Mouse (Mus musculus): ENCODE data around the gene Noc4l.

The Noc4l gene

GRCm38 (mm10) chr5:110652719-110653648, at the start of gene Noc4l, which contains the start of gene Ddx51:
Gene Noc4l (minus strand): TSS chr5:110653417.
Gene Ddx51 (plus strand): TSS chr5:110653451.
- DNase-seq (ENCODE audit: low read depth, low spot score): peak; percentile 90

GRCm38 (mm10) chr5:110698617-110699016, 45.4 kb upstream of the Noc4l start:
- DNase-seq (ENCODE audit: low read depth, low spot score): no peak

- DNase-seq (ENCODE audit: low read depth, low spot score): no peak
Measured at GRCm38 (mm10) chr5:110682041-110682440, 28.8 kb upstream of the Noc4l start.

- no peak for DNase-seq (ENCODE audit: low read depth, low spot score)
Measured at GRCm38 (mm10) chr5:110665486-110666121, 12.4 kb upstream of the Noc4l start.

- no peak for DNase-seq (ENCODE audit: low read depth, low spot score)
Measured at GRCm38 (mm10) chr5:110664750-110665269, 11.6 kb upstream of the Noc4l start.

- DNase-seq (ENCODE audit: low read depth, low spot score): no peak
Measured at GRCm38 (mm10) chr5:110664041-110664440, 10.8 kb upstream of the Noc4l start.

GRCm38 (mm10) chr5:110659682-110660081, 6.5 kb upstream of the Noc4l start:
- DNase-seq (ENCODE audit: low read depth, low spot score): no peak

GRCm38 (mm10) chr5:110653686-110654085, 469 bp upstream of the Noc4l start:
- no peak for DNase-seq (ENCODE audit: low read depth, low spot score)

GRCm38 (mm10) chr5:110646377-110646776, 6.8 kb downstream of the Noc4l start:
- no peak for DNase-seq (ENCODE audit: low read depth, low spot score)

GRCm38 (mm10) chr5:110639459-110639858, 13.8 kb downstream of the Noc4l start:
- DNase-seq (ENCODE audit: low read depth, low spot score): peak; percentile 56

GRCm38 (mm10) chr5:110638306-110639074, 14.7 kb downstream of the Noc4l start:
- DNase-seq (ENCODE audit: low read depth, low spot score): no peak

GRCm38 (mm10) chr5:110635951-110636707, 17.1 kb downstream of the Noc4l start:
- no peak for DNase-seq (ENCODE audit: low read depth, low spot score)

GRCm38 (mm10) chr5:110629525-110630120, 23.6 kb downstream of the Noc4l start:
- DNase-seq (ENCODE audit: low read depth, low spot score): peak; percentile 17

- DNase-seq (ENCODE audit: low read depth, low spot score): no peak
Measured at GRCm38 (mm10) chr5:110628156-110628555, 25.1 kb downstream of the Noc4l start.

GRCm38 (mm10) chr5:110627351-110627750, 25.9 kb downstream of the Noc4l start:
- no peak for DNase-seq (ENCODE audit: low read depth, low spot score)

- DNase-seq (ENCODE audit: low read depth, low spot score): no peak
Measured at GRCm38 (mm10) chr5:110624319-110624718, 28.9 kb downstream of the Noc4l start.

GRCm38 (mm10) chr5:110619226-110619625, 34.0 kb downstream of the Noc4l start:
- no peak for DNase-seq (ENCODE audit: low read depth, low spot score)

- DNase-seq (ENCODE audit: low read depth, low spot score): no peak
Measured at GRCm38 (mm10) chr5:110611435-110612158, 41.6 kb downstream of the Noc4l start.

- no peak for DNase-seq (ENCODE audit: low read depth, low spot score)
Measured at GRCm38 (mm10) chr5:110610484-110610883, 42.7 kb downstream of the Noc4l start.

- DNase-seq (ENCODE audit: low read depth, low spot score): no peak
Measured at GRCm38 (mm10) chr5:110609868-110610267, 43.3 kb downstream of the Noc4l start.

Measured in skeletal muscle tissue, adult 2 months (tissue).